Mouse (Mus musculus) right cerebral cortex, postnatal 4 days (tissue): Measurements from ENCODE around the gene Lxn.

Experiments
- DNase-seq: peaks from one replicate; pipeline ENCODE4 v3.0.0-alpha.2; 2022

The Lxn gene

GRCm38 (mm10) chr3:67463450-67464372 lies at the start of gene Lxn:
Gene Lxn (minus strand): TSS chr3:67463926.
- DNase-seq = peak; percentile 59

- peak; percentile 76 for DNase-seq
Measured at GRCm38 (mm10) chr3:67512807-67513206, 49.1 kb upstream of the Lxn start.

- no peak for DNase-seq
Measured at GRCm38 (mm10) chr3:67508216-67508892, 44.6 kb upstream of the Lxn start.

GRCm38 (mm10) chr3:67505286-67505685 lies 41.6 kb upstream of the Lxn start:
- no peak for DNase-seq

- no peak for DNase-seq
Measured at GRCm38 (mm10) chr3:67503878-67504277, 40.2 kb upstream of the Lxn start.

GRCm38 (mm10) chr3:67499406-67499791 lies 35.7 kb upstream of the Lxn start:
- no peak for DNase-seq

- DNase-seq = no peak
Measured at GRCm38 (mm10) chr3:67498773-67499405, 35.2 kb upstream of the Lxn start.

GRCm38 (mm10) chr3:67497998-67498397 lies 34.3 kb upstream of the Lxn start:
- no peak for DNase-seq

GRCm38 (mm10) chr3:67496310-67496709 lies 32.6 kb upstream of the Lxn start:
- DNase-seq = no peak

GRCm38 (mm10) chr3:67493132-67493531 lies 29.4 kb upstream of the Lxn start:
- DNase-seq = no peak

- no peak for DNase-seq
Measured at GRCm38 (mm10) chr3:67492086-67492869, 28.6 kb upstream of the Lxn start.

- no peak for DNase-seq
Measured at GRCm38 (mm10) chr3:67490156-67490555, 26.4 kb upstream of the Lxn start.

GRCm38 (mm10) chr3:67485233-67485632 lies 21.5 kb upstream of the Lxn start:
- no peak for DNase-seq

GRCm38 (mm10) chr3:67482400-67482799 lies 18.7 kb upstream of the Lxn start:
- DNase-seq = no peak

GRCm38 (mm10) chr3:67479806-67480205 lies 16.1 kb upstream of the Lxn start:
- no peak for DNase-seq

- DNase-seq = no peak
Measured at GRCm38 (mm10) chr3:67473438-67473837, 9.7 kb upstream of the Lxn start.

GRCm38 (mm10) chr3:67471408-67472127 lies 7.8 kb upstream of the Lxn start:
- DNase-seq = no peak

- no peak for DNase-seq
Measured at GRCm38 (mm10) chr3:67467281-67467680, 3.6 kb upstream of the Lxn start.

GRCm38 (mm10) chr3:67466576-67466975 lies 2.9 kb upstream of the Lxn start:
- no peak for DNase-seq

- DNase-seq = no peak
Measured at GRCm38 (mm10) chr3:67463001-67463400, 725 bp downstream of the Lxn start.

GRCm38 (mm10) chr3:67462578-67462977 lies 1.1 kb downstream of the Lxn start:
- no peak for DNase-seq

- DNase-seq = no peak
Measured at GRCm38 (mm10) chr3:67462015-67462414, 1.7 kb downstream of the Lxn start.
